Mouse (Mus musculus) kidney, postnatal 0 days (tissue): ENCODE measurements around the gene Pm20d2. TPM values are rescaled to one million over a fixed set of nuclear protein-coding genes. Genes with fewer than 3 reads are reported as not detected.

Experiments used
- ATAC-seq: fragments of 200-750 bp; cut with Nextera tagmentation; replicated peaks from 2 replicates; pipeline ENCODE4 v1.8.0; 2017; ENCODE audit warnings: low read depth, moderate number of reproducible peaks, moderate TSS enrichment, moderate library complexity; ENCODE audit not compliant: low FRiP score
- DNase-seq: peaks from one replicate; pipeline ENCODE4 v3.0.0-alpha.2; 2016; ENCODE audit warnings: low spot score
- H3K27ac ChIP-seq: fragments of 300-500 bp; sonication (generic); 2 replicates; pipeline ENCODE4 v1.5.1; 2014; ENCODE audit warnings: mild to moderate bottlenecking
- H3K27me3 ChIP-seq: fragments of 300-500 bp; sonication (generic); 2 replicates; pipeline ENCODE4 v1.6.1; 2014; ENCODE audit warnings: low read length, mixed read lengths; ENCODE audit not compliant: insufficient read depth
- H3K36me3 ChIP-seq: fragments of 300-500 bp; sonication (generic); 2 replicates; pipeline ENCODE4 v1.6.1; 2014; ENCODE audit warnings: low read length, mixed read lengths; ENCODE audit not compliant: insufficient read depth
- H3K4me1 ChIP-seq: fragments of 300-500 bp; sonication (generic); replicated peaks from 2 replicates; pipeline ENCODE4 v1.6.1; 2014; ENCODE audit warnings: antibody characterized with exemption, low read length, mixed read lengths; ENCODE audit not compliant: insufficient read depth
- H3K4me2 ChIP-seq: fragments of 300-500 bp; sonication (generic); 2 replicates; pipeline ENCODE4 v1.6.1; 2014; ENCODE audit warnings: mild to moderate bottlenecking, low read length, moderate library complexity, mixed read lengths
- H3K4me3 ChIP-seq: fragments of 300-500 bp; sonication (generic); replicated peaks from 2 replicates; pipeline ENCODE4 v1.5.1; 2014; ENCODE audit warnings: low read depth, low read length
- H3K9ac ChIP-seq: fragments of 300-500 bp; sonication (generic); 2 replicates; pipeline ENCODE4 v1.6.1; 2014; ENCODE audit warnings: low read depth, low read length
- H3K9me3 ChIP-seq: fragments of 300-500 bp; sonication (generic); replicated peaks from 2 replicates; pipeline ENCODE4 v1.6.1; 2016; ENCODE audit warnings: low read length, inconsistent platforms, mixed read lengths
- CTCF ChIP-seq: IDR thresholded peaks from 2 replicates; pipeline ENCODE4 v1.5.1; 2016; ENCODE audit warnings: antibody characterized with exemption, low read depth, mild to moderate bottlenecking, moderate library complexity
- WGBS: fragments of 180-500 bp; shearing (Covaris S2); extraction: QIAGEN DNeasy Blood & Tissue Kit; methylation state at CpG from one replicate; pipeline ENCODE4 v1.1.7; 2014; 5-methylcytosine and 5-hydroxymethylcytosine counted together
- polyA plus RNA-seq: library from polyadenylated mRNA; unstranded; fragments of >200 nt; fragmentation: Nextera tagmentation; extraction: Ambion mirVana; gene quantifications from 2 replicates; pipeline ENCODE4 v1.2.1, GENCODE M21; 2015

Gene Pm20d2
- 0.77 and 0.87 TPM in 2 replicates for polyA plus RNA-seq

GRCm38 (mm10) chr4:33189735-33190036, at the start of gene Pm20d2:
TSS of gene Pm20d2 (minus strand) at chr4:33189737.
- peak within 1 kb of the TSS; percentile 79 for H3K27ac ChIP-seq
- WGBS: 16% methylated on average over 6 of the region's 6 CpGs
- H3K4me1 ChIP-seq: no peaks in the 10 kb centered on the region; the same call in 1 of the 2 replicates
- H3K4me2 ChIP-seq: peak within 1 kb of the TSS; percentile 94
- peak within 1 kb of the TSS; percentile 55 for H3K4me3 ChIP-seq
- H3K9me3 ChIP-seq: no peaks in the 10 kb centered on the region
- no peaks in the 10 kb centered on the region for H3K36me3 ChIP-seq
- DNase-seq (no peak), ATAC-seq (no peak)
- H3K9ac ChIP-seq: peak within 1 kb of the TSS; percentile 63
- TF ChIP-seq CTCF: no peak
- no peaks in the 10 kb centered on the region for H3K27me3 ChIP-seq

- Histone ChIP-seq H3K9me3 (no peaks in the 10 kb centered on the region), H3K9ac (no peak overlapping the region), H3K27ac (no peak overlapping the region), H3K27me3 (no peaks in the 10 kb centered on the region), H3K36me3 (no peaks in the 10 kb centered on the region), H3K4me3 (no peak overlapping the region), H3K4me2 (no peak overlapping the region), H3K4me1 (no peaks in the 10 kb centered on the region)
- ATAC-seq: no peak
- 81% methylated on average over 18 of the region's 18 CpGs for WGBS
- no peak for TF ChIP-seq CTCF
- no peak for DNase-seq
Observed at GRCm38 (mm10) chr4:33230881-33231280, 41.3 kb upstream of the Pm20d2 start.

- Histone ChIP-seq H3K9me3 (no peaks in the 10 kb centered on the region), H3K27ac (no peak overlapping the region), H3K4me1 (no peaks in the 10 kb centered on the region), H3K4me2 (no peak overlapping the region), H3K36me3 (no peaks in the 10 kb centered on the region), H3K4me3 (no peak overlapping the region), H3K27me3 (no peaks in the 10 kb centered on the region), H3K9ac (no peak overlapping the region)
- TF ChIP-seq CTCF: no peak
- WGBS: 66% methylated on average over 4 of the region's 4 CpGs
- DNase-seq: no peak
- no peak for ATAC-seq
Observed at GRCm38 (mm10) chr4:33229639-33230038, 40.1 kb upstream of the Pm20d2 start.

- Histone ChIP-seq H3K27me3 (no peaks in the 10 kb centered on the region), H3K4me2 (no peak overlapping the region), H3K9me3 (no peaks in the 10 kb centered on the region), H3K27ac (no peak overlapping the region), H3K9ac (no peak overlapping the region), H3K4me1 (no peaks in the 10 kb centered on the region), H3K4me3 (no peak overlapping the region), H3K36me3 (no peaks in the 10 kb centered on the region)
- 86% methylated on average over 7 of the region's 7 CpGs for WGBS
- DNase-seq (no peak), ATAC-seq (no peak)
- TF ChIP-seq CTCF: no peak
Observed at GRCm38 (mm10) chr4:33227164-33227563, 37.6 kb upstream of the Pm20d2 start.

- no peak for DNase-seq
- ATAC-seq: no peak
- TF ChIP-seq CTCF: no peak
- H3K9me3 ChIP-seq: no peaks in the 10 kb centered on the region
- H3K36me3 ChIP-seq: no peaks in the 10 kb centered on the region
- 73% methylated on average over 7 of the region's 7 CpGs for WGBS
- H3K4me2 ChIP-seq: no peak overlapping the region
- H3K4me1 ChIP-seq: no peaks in the 10 kb centered on the region
- H3K27me3 ChIP-seq: no peaks in the 10 kb centered on the region
- H3K9ac ChIP-seq: no peak overlapping the region
- no peak overlapping the region for H3K4me3 ChIP-seq
- H3K27ac ChIP-seq: no peak overlapping the region
Observed at GRCm38 (mm10) chr4:33224003-33224675, 34.6 kb upstream of the Pm20d2 start.

GRCm38 (mm10) chr4:33221847-33222246, 32.3 kb upstream of the Pm20d2 start:
- no peak for TF ChIP-seq CTCF
- Histone ChIP-seq H3K36me3 (no peaks in the 10 kb centered on the region), H3K9ac (no peak overlapping the region), H3K27ac (no peak overlapping the region), H3K9me3 (no peaks in the 10 kb centered on the region), H3K4me1 (no peaks in the 10 kb centered on the region), H3K4me2 (no peak overlapping the region), H3K27me3 (no peaks in the 10 kb centered on the region), H3K4me3 (no peak overlapping the region)
- DNase-seq: no peak
- no peak for ATAC-seq
- 42% methylated on average over 1 of the region's 1 CpGs for WGBS
